In genomic region chr17:18189732-18190131, GRCm38 (mm10) we compare ENCODE assay signal across 24 mouse cellular contexts. TPM values are rescaled to one million over a fixed set of nuclear protein-coding genes. Genes with fewer than 3 reads are reported as not detected.
"Had no signal": no experiment of that assay in that cellular context is flagged by ENCODE, and none has a peak within 500 bp of the region (broad histone marks: within the 10 kb centered on the region; RNA-seq: fewer than 3 reads in every experiment).

No protein-coding gene starts in this region.

- ATAC-seq: liver, postnatal 0 days; lung, postnatal 0 days; midbrain, embryonic 16.5 days had no signal

- DNase-seq: liver, postnatal 0 days; lung, adult 2 months; lung, postnatal 14 days; lung, postnatal 36 days; midbrain, embryonic 14.5 days; right cerebral cortex, postnatal 14 days; thymus, adult 2 months; thymus, postnatal 25 days; thymus, postnatal 4 days had no signal

RNA-seq across cellular contexts. Expression of gene Vmn2r92, which starts 38.0 kb away (rescaled TPM):
- total RNA-seq: megakaryocyte progenitor cell, adult 5-6 weeks; neutrophil, adult 5-6 weeks had no signal
- polyA plus RNA-seq: liver, postnatal 0 days; lung, adult 2 months; lung, embryonic 15.5 days; lung, postnatal 0 days; macrophage; midbrain, embryonic 10.5 days; midbrain, embryonic 12.5 days; midbrain, embryonic 14.5 days; midbrain, embryonic 16.5 days; myocyte; neural tube, embryonic 12.5 days; neural tube, embryonic 14.5 days; spleen, adult 2 months; stomach, embryonic 15.5 days; stomach, postnatal 0 days; thymus, adult 2 months; urinary bladder, adult 2 months had no signal
